In the genomic region with DNA sequence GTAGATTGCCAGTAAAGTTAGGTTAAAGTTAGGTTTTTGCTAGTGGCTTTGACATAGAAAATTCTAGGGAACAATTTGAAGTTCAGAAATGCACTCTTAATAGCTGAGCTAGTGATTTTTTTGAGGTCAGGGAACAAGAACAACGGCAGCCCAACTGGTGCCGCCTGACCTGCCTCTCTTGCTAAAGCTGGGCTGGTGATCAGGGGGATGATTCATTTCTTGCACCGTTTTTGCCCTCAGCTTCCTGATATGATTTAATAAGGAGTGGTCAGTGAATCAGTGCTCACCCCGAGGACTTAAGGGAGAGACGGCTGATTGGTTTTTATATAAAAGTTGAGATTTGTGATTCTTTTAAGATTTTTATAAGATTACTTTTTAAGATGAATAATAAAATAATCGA, we compare ENCODE assay signal across 21 mouse cellular contexts. TPM values are rescaled to one million over a fixed set of nuclear protein-coding genes. Genes with fewer than 3 reads are reported as not detected.
"Had no signal": no experiment of that assay in that cellular context is flagged by ENCODE, and none has a peak within 500 bp of the region (broad histone marks: within the 10 kb centered on the region; RNA-seq: fewer than 3 reads in every experiment).

No protein-coding gene starts in this region.

- H3K36me3 ChIP-seq: limb, embryonic 12.5 days; liver, embryonic 13.5 days; neural tube, embryonic 12.5 days had no signal

- H3K27ac ChIP-seq: limb, embryonic 12.5 days; liver, embryonic 13.5 days; neural tube, embryonic 12.5 days had no signal

- H3K27me3 ChIP-seq: limb, embryonic 12.5 days; neural tube, embryonic 12.5 days had no signal

- H3K4me2 ChIP-seq: limb, embryonic 12.5 days; liver, embryonic 13.5 days; neural tube, embryonic 12.5 days had no signal

- H3K4me1 ChIP-seq: limb, embryonic 12.5 days; neural tube, embryonic 12.5 days had no signal

- H3K4me3 ChIP-seq: limb, embryonic 12.5 days; liver, embryonic 13.5 days; neural tube, embryonic 12.5 days had no signal

- H3K9me3 ChIP-seq: limb, embryonic 12.5 days; liver, embryonic 13.5 days; neural tube, embryonic 12.5 days had no signal

- H3K9ac ChIP-seq: limb, embryonic 12.5 days; liver, embryonic 13.5 days; liver, postnatal 0 days; neural tube, embryonic 12.5 days had no signal

- ATAC-seq: liver, postnatal 0 days had no signal

- DNase-seq: kidney, postnatal 36 days; liver; liver, embryonic 13.5 days; liver, postnatal 0 days; midbrain, embryonic 14.5 days; retina, postnatal 1 day; right cerebral cortex, postnatal 4 days; spleen, adult 18-20 months; thymus, postnatal 36 days had no signal

RNA-seq across cellular contexts. Expression of a gene that starts 3.4 kb away (rescaled TPM):
- total RNA-seq: megakaryocyte progenitor cell, adult 5-6 weeks; monocyte, adult 5-6 weeks; neutrophil, adult 5-6 weeks had no signal
- polyA plus RNA-seq: midbrain, embryonic 14.5 days; neural tube, embryonic 12.5 days had no signal

RNA-seq across cellular contexts. Expression of a gene that starts 9.5 kb away (rescaled TPM):
- total RNA-seq: monocyte, adult 5-6 weeks; neutrophil, adult 5-6 weeks had no signal

RNA-seq across cellular contexts. Expression of a gene that starts 13.9 kb away (rescaled TPM):
- total RNA-seq: layer of hippocampus, adult 18-20 months; layer of hippocampus, postnatal 10 days; left cerebral cortex, postnatal 36 days; megakaryocyte progenitor cell, adult 5-6 weeks; monocyte, adult 5-6 weeks; neutrophil, adult 5-6 weeks had no signal
- polyA plus RNA-seq: kidney, embryonic 16.5 days; limb, embryonic 12.5 days; liver, embryonic 13.5 days; liver, postnatal 0 days; midbrain, embryonic 14.5 days; neural tube, embryonic 12.5 days; stomach, embryonic 14.5 days had no signal

RNA-seq across cellular contexts. Expression of a gene that starts 16.2 kb away (rescaled TPM):
- total RNA-seq: layer of hippocampus, adult 18-20 months; layer of hippocampus, postnatal 10 days; left cerebral cortex, postnatal 36 days; megakaryocyte progenitor cell, adult 5-6 weeks; monocyte, adult 5-6 weeks; neutrophil, adult 5-6 weeks had no signal
- polyA plus RNA-seq: limb, embryonic 12.5 days; liver, embryonic 13.5 days; liver, postnatal 0 days; lung, embryonic 16.5 days; midbrain, embryonic 14.5 days; neural tube, embryonic 12.5 days; stomach, embryonic 14.5 days; thymus, postnatal 0 days had no signal

RNA-seq across cellular contexts. Expression of a gene that starts 24.7 kb away (rescaled TPM):
- total RNA-seq: neutrophil, adult 5-6 weeks had no signal
- polyA plus RNA-seq: kidney, embryonic 16.5 days; liver, embryonic 13.5 days; liver, postnatal 0 days; lung, embryonic 16.5 days; midbrain, embryonic 14.5 days; neural tube, embryonic 12.5 days; stomach, embryonic 14.5 days; thymus, postnatal 0 days had no signal
